Mouse (Mus musculus): ENCODE measurements at regions not wholly inside any gene's neighbourhood (a gene's known extent, or its start where the extent isn't known, plus 50 kb on each side); places are given as distances from the start of the nearest gene placed in this dataset.

GRCm38 (mm10) chr2:137229422-137230069 is 113.1 kb upstream of the Jag1 start:
- DNase-seq = no peak

- no peak for DNase-seq
These were observed 111.1 kb upstream of the Jag1 start for GRCm38 (mm10) chr2:137227495-137227894.

- no peak for DNase-seq
These were observed 108.5 kb upstream of the Jag1 start for GRCm38 (mm10) chr2:137224702-137225552.

GRCm38 (mm10) chr2:137215697-137216096 is 99.3 kb upstream of the Jag1 start:
- DNase-seq = no peak

- no peak for DNase-seq
These were observed 91.4 kb upstream of the Jag1 start for GRCm38 (mm10) chr2:137207846-137208245.

GRCm38 (mm10) chr2:137204274-137204850 is 87.9 kb upstream of the Jag1 start:
- DNase-seq = no peak

GRCm38 (mm10) chr2:137200101-137200500 is 83.7 kb upstream of the Jag1 start:
- no peak for DNase-seq

- no peak for DNase-seq
These were observed 75.7 kb upstream of the Jag1 start for GRCm38 (mm10) chr2:137192183-137192582.

GRCm38 (mm10) chr2:137169176-137169575 is 52.7 kb upstream of the Jag1 start:
- no peak for DNase-seq

- no peak for DNase-seq
These were observed 52.2 kb upstream of the Jag1 start for GRCm38 (mm10) chr2:137168626-137169025.

All from thymus, postnatal 14 days (tissue).